Mouse (Mus musculus) olfactory bulb, adult 2 months (tissue): ENCODE measurements at regions not wholly inside any gene's neighbourhood (a gene's known extent, or its start where the extent isn't known, plus 50 kb on each side); places are given as distances from the start of the nearest gene placed in this dataset.
A peak's percentile ranks its signal among the peaks of the same experiment; 100 is the strongest.

Experiments
- CTCF ChIP-seq: fragments of 200-500 bp; IDR thresholded peaks from 2 replicates; pipeline ENCODE4 v1.5.1; 2012; ENCODE audit warnings: low read depth, mild to moderate bottlenecking, low read length, moderate library complexity; ENCODE audit not compliant: insufficient read depth
- POLR2A ChIP-seq: fragments of 200-500 bp; IDR thresholded peaks from 2 replicates; pipeline ENCODE4 v1.6.1; 2012; ENCODE audit warnings: mild to moderate bottlenecking, low read depth, low read length, moderate library complexity; ENCODE audit not compliant: insufficient read depth

DNA sequence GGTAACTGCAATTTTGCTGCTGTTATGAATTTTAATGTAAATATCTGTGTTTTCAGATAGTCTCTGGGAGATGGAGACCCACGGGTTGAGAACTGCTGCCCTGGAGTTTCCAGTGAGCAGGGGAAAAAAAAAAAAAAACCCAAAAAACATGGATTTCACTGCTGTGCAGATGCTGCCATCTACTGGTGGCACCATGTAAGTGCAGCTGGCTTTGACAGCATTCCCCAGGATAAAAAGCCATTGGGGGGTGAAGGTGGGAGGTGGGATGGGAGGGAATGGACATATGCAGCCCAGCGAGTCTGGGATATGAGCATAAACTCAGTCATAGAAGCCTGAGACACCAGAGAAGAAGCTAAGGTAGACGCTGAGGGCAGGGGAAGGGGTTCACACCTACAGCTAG, 413.3 kb downstream of the Zfp536 start:
- TF ChIP-seq POLR2A (no peak), CTCF (peak; percentile 61)
